Mouse (Mus musculus): Measurements from ENCODE around the gene Crispld2.

Gene Crispld2

GRCm38 (mm10) chr8:119992249-119992648 is at the start of gene Crispld2:
Gene Crispld2 (plus strand): TSS chr8:119992438.
- in situ Hi-C loops (cut with MboI; ENCODE audit: unreplicated experiment in 2 of 2) = no loop called here

- in situ Hi-C loops (cut with MboI; ENCODE audit: unreplicated experiment in 2 of 2) = loop anchor here in 1 of 2 experiments (10.0 kb wide), 1 partner anchor 231 kb away; the partner anchor contains the start of gene Fam92b
Observed at GRCm38 (mm10) chr8:119943616-119944015, 48.6 kb upstream of the Crispld2 start.

DNA sequence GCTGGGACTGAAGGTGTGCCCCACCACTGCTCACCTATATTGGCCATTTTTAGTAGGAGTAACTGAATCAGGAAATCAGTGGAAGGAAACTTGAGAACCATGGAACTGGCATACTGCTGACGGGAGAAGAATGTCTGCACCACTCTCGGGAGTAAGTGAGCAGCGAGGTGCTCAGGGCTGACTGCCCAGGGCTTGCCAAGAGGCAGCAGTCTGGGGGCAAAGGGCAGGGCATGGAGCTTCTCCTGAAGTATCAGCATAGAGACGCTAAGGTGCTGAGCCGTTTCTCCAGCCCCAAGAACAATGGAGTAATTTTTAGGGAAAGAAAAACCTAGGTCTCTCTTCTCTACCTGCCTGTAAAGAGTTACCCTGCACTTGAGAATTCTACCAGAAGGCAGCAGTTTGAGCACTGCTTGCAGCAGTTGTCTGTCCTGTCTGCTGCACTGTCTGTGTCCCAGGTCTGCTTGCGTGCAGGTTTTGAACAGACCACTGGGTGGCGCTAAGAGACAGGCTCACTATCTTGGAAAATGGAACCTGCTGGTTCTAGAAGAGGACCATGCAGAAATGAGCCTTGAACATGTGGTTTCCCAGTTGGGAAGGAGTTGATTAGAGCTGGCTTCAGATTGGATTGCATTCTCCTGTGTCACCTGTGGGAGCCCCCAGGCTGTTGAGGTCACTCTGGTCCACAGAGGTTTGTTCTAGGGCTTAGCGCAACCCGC is 48.0 kb upstream of the Crispld2 start:
- in situ Hi-C loops (cut with MboI; ENCODE audit: unreplicated experiment in 2 of 2) = loop anchor here in 1 of 2 experiments (10.0 kb wide), 1 partner anchor 231 kb away; the partner anchor contains the start of gene Fam92b

DNA sequence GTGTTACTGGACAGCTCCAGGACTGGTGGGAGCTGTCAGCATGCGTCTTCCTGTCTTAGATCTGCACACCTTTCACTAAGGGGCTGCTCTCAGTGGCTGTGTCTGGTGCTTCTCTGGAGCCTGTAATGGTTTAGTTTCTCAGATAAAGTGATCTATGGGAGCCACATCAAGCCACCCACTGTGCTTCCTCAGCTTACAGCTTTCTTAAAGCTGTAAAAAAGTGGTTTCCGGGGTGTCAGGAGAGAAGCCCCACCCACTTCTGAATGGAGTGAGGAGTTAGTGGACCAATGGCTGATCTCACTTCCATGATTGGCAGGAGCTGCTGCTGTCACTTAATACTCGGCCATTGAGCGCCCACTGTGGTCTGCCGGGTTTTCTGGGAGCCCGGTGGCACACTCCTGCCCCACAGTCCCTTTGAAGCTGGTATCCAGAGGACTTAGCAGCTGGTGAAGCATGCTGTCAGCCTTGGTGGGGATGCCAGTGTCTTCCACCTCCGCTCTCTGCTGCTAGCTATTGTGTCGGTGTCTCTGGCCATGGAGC is 45.8 kb upstream of the Crispld2 start:
- in situ Hi-C loops (cut with MboI; ENCODE audit: unreplicated experiment in 2 of 2) = loop anchor here (5.0 to 10.0 kb wide), 3 partner anchors 131 to 228 kb away; partner anchors contain the start of gene Fam92b (in 1 of the 2)

- in situ Hi-C loops (cut with MboI; ENCODE audit: unreplicated experiment in 2 of 2) = loop anchor here (5.0 to 10.0 kb wide), 3 partner anchors 130 to 227 kb away; partner anchors contain the start of gene Fam92b (in 1 of the 2)
Observed at GRCm38 (mm10) chr8:119947653-119948052, 44.6 kb upstream of the Crispld2 start.

GRCm38 (mm10) chr8:119948340-119948739 is 43.9 kb upstream of the Crispld2 start:
- in situ Hi-C loops (cut with MboI; ENCODE audit: unreplicated experiment in 2 of 2) = loop anchor here (5.0 to 10.0 kb wide), 3 partner anchors 129 to 226 kb away; partner anchors contain the start of gene Fam92b (in 1 of the 2)

GRCm38 (mm10) chr8:119952282-119952681 is 40.0 kb upstream of the Crispld2 start:
- in situ Hi-C loops (cut with MboI; ENCODE audit: unreplicated experiment in 2 of 2) = loop anchor here in 1 of 2 experiments (25.0 kb wide), 1 partner anchor 660 kb away; no protein-coding TSS in a partner anchor

- in situ Hi-C loops (cut with MboI; ENCODE audit: unreplicated experiment in 2 of 2) = loop anchor here in 1 of 2 experiments (25.0 kb wide), 1 partner anchor 660 kb away; no protein-coding TSS in a partner anchor
Observed at GRCm38 (mm10) chr8:119952747-119953146, 39.5 kb upstream of the Crispld2 start.

DNA sequence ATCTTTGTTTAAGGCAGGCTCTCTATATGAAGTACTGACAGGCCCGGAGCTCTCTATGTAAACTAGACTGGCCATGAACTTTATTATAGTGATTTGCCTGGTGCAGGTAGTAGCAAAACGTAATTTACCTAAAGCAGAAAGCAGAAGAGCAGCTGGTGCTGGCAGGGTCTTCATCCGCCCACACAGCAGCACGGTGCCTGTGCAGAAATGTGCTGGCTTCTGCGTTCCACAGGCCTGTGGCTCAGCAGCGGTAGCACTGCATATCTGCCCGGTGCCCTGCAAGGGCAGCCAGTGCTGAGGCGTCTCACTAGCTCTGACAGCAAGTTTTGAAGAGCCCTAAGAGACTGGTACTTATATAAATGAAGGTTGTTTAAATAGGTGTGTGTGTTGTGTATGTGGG is 36.9 kb upstream of the Crispld2 start:
- in situ Hi-C loops (cut with MboI; ENCODE audit: unreplicated experiment in 2 of 2) = loop anchor here in 1 of 2 experiments (25.0 kb wide), 1 partner anchor 657 kb away; no protein-coding TSS in a partner anchor

- in situ Hi-C loops (cut with MboI; ENCODE audit: unreplicated experiment in 2 of 2) = loop anchor here in 1 of 2 experiments (25.0 kb wide), 1 partner anchor 654 kb away; no protein-coding TSS in a partner anchor
Observed at GRCm38 (mm10) chr8:119958076-119958475, 34.2 kb upstream of the Crispld2 start.

- in situ Hi-C loops (cut with MboI; ENCODE audit: unreplicated experiment in 2 of 2) = loop anchor here in 1 of 2 experiments (25.0 kb wide), 1 partner anchor 652 kb away; no protein-coding TSS in a partner anchor
Observed at GRCm38 (mm10) chr8:119960531-119961104, 31.6 kb upstream of the Crispld2 start.

- in situ Hi-C loops (cut with MboI; ENCODE audit: unreplicated experiment in 2 of 2) = loop anchor here in 1 of 2 experiments (25.0 kb wide), 1 partner anchor 647 kb away; no protein-coding TSS in a partner anchor
Observed at GRCm38 (mm10) chr8:119964859-119965258, 27.4 kb upstream of the Crispld2 start.

GRCm38 (mm10) chr8:119967435-119967834 is 24.8 kb upstream of the Crispld2 start:
- in situ Hi-C loops (cut with MboI; ENCODE audit: unreplicated experiment in 2 of 2) = loop anchor here in 1 of 2 experiments (25.0 kb wide), 1 partner anchor 645 kb away; no protein-coding TSS in a partner anchor

- in situ Hi-C loops (cut with MboI; ENCODE audit: unreplicated experiment in 2 of 2) = loop anchor here in 1 of 2 experiments (25.0 kb wide), 1 partner anchor 642 kb away; no protein-coding TSS in a partner anchor
Observed at GRCm38 (mm10) chr8:119970169-119970568, 22.1 kb upstream of the Crispld2 start.

DNA sequence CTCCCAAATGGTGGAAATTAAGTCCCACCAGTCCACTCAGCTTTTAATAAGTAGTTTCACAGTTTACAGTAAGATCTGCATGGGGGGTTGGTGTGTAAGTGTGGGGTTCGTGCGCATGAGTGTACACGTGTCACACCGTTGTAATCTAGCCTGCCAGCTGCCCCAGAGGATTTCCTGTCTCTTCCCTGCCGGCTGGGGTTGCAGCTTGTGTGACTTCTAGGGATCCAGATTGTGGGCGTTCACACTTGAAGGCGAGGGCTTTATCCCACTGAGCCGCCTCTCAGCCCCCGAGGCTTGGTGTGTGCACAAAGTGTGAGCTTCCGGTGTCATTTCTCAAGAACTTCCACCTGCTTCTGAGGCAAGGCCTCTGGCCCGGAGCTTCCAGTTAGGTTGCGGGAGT is 19.7 kb upstream of the Crispld2 start:
- in situ Hi-C loops (cut with MboI; ENCODE audit: unreplicated experiment in 2 of 2) = loop anchor here in 1 of 2 experiments (25.0 kb wide), 1 partner anchor 640 kb away; no protein-coding TSS in a partner anchor

GRCm38 (mm10) chr8:119978770-119979381 is 13.4 kb upstream of the Crispld2 start:
- in situ Hi-C loops (cut with MboI; ENCODE audit: unreplicated experiment in 2 of 2) = no loop called here

DNA sequence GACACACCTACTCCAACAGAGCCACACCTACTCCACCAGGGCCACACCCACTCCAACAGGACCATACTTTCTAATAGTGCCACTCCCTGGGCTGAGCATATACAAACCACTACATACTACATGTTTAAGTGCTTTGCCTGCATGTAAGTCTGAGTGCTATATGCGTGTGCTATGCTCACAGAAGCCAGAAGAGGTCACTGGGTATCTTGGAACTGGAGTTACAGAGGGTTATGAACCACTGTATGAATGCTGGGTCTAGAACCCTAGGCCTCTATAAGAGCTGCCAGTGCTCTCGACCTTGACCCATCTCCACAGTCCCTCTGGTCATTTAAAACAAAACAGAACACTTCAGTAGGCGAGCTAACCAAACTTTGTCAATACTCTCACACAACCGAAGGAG is 11.0 kb upstream of the Crispld2 start:
- in situ Hi-C loops (cut with MboI; ENCODE audit: unreplicated experiment in 2 of 2) = no loop called here

DNA sequence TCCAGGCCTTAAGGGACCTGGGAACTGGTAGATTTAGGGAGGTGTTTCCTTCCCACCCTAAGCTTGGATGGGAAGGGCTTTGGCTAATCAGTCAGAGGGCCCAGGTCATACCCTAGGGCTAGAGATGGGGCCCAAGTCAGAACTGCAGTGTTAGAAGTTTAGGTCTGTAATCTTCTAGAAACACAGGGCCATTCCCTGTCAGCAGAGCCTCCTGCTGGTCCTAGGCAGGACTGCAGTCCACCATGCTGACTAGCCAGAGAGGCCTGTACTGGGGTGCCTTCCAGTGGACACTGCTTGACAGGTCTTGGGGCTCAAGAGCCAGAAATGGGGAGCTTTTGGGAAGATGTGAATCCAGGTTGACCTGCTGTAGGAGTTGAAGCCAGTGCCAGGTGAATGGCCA is 8.2 kb upstream of the Crispld2 start:
- in situ Hi-C loops (cut with MboI; ENCODE audit: unreplicated experiment in 2 of 2) = no loop called here

DNA sequence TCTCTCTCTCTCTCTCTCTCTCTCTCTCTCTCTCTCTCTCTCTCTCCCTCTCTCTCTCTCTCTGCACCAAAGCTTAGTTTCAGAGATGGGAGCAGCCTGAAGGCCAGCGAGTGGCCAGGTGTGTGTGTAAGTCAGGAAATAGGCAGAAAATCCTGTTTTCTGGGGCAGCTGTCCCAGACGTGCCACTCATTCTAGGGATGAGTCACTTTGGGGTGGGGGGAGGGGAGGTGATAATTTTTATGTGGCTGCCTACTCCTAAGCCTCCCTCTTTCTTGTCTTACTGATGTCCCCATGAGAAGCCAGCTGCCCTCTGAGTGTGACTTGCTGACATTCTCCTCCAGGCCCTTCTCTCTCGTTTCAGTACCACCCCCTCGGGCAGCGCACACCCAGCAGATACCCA is 6.1 kb upstream of the Crispld2 start:
- in situ Hi-C loops (cut with MboI; ENCODE audit: unreplicated experiment in 2 of 2) = no loop called here

- in situ Hi-C loops (cut with MboI; ENCODE audit: unreplicated experiment in 2 of 2) = no loop called here
Observed at GRCm38 (mm10) chr8:119988087-119988486, 4.2 kb upstream of the Crispld2 start.
